Mouse (Mus musculus): Measurements from ENCODE around the gene Mecom. TPM values are rescaled to one million over a fixed set of nuclear protein-coding genes. Genes with fewer than 3 reads are reported as not detected.

Gene Mecom
- 2.1 and 3.3 TPM in 2 replicates for polyA plus RNA-seq (2015; fragmentation: Nextera tagmentation; extraction: Ambion mirVana)

DNA sequence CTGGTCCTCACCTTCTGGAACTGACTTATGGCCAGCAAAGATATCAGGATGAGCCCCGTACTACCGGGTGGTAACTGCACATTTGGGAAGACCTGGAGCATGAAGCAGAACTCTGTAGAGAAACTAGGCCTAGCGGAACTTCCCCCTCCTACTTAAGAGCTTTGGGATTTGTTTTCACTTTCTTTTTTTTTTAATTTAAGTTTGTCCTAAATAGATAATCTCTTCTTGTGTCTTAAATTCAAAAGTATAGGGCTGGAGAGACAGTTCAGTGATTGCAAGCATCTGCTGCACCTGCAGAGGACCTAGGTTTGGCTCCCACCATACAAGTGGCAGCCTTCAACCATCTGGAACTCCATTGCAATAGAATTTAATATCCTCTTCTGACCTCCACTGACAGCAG, at the start of gene Mecom:
Gene Mecom, minus strand, starts transcription at position 101 of the 400 bp plus-strand sequence.

Other genes with a start within 250 kb of the Mecom start
- gene Actrt3, start 51.9 kb upstream of the Mecom start, polyA plus RNA-seq (2015; fragmentation: Nextera tagmentation; extraction: Ambion mirVana) = 1.2 and 1.5 TPM in 2 replicates
- gene Mynn, start 54.1 kb upstream of the Mecom start, polyA plus RNA-seq (2015; fragmentation: Nextera tagmentation; extraction: Ambion mirVana) = 16.8 and 17.8 TPM in 2 replicates
- 0.20 TPM in 1 of 2 replicates, not detected in the other for gene Lrriq4, start 96.5 kb upstream of the Mecom start, polyA plus RNA-seq (2015; fragmentation: Nextera tagmentation; extraction: Ambion mirVana)
- 0.95 and 1.0 TPM in 2 replicates for gene Lrrc34, start 99.9 kb upstream of the Mecom start, polyA plus RNA-seq (2015; fragmentation: Nextera tagmentation; extraction: Ambion mirVana)
- not detected in 2 replicates for gene Lrrc31, start 151.8 kb upstream of the Mecom start, polyA plus RNA-seq (2015; fragmentation: Nextera tagmentation; extraction: Ambion mirVana)
- gene Samd7, start 198.3 kb upstream of the Mecom start, polyA plus RNA-seq (2015; fragmentation: Nextera tagmentation; extraction: Ambion mirVana) = 0.05 TPM in 1 of 2 replicates, not detected in the other
- 120 and 147 TPM in 2 replicates for gene Sec62, start 244.9 kb upstream of the Mecom start, polyA plus RNA-seq (2015; fragmentation: Nextera tagmentation; extraction: Ambion mirVana)

Measured in neural tube, postnatal 0 days (tissue).